Mouse (Mus musculus): ENCODE measurements around the gene Scgb1b30. TPM values are rescaled to one million over a fixed set of nuclear protein-coding genes. Genes with fewer than 3 reads are reported as not detected.

Scgb1b30 gene
- total RNA-seq, 1 experiment from 2014 or later = not detected

Other genes starting within 250 kb of the Scgb1b30 start
- not detected in 2 replicates for gene Scgb2b26, start 150.4 kb upstream of the Scgb1b30 start, total RNA-seq (2021)
- gene Scgb2b27, start 81.5 kb upstream of the Scgb1b30 start, total RNA-seq (2021) = not detected in 2 replicates
- not detected in 2 replicates for gene Scgb1b27, start 73.9 kb upstream of the Scgb1b30 start, total RNA-seq (2021)
- 27.3 and 29.2 TPM in 2 replicates for gene Wtip, start 37.8 kb downstream of the Scgb1b30 start, total RNA-seq (2021)
- gene Uba2, start 74.2 kb downstream of the Scgb1b30 start, total RNA-seq (2021) = 80.4 and 83.4 TPM in 2 replicates
- gene Pdcd2l, start 101.2 kb downstream of the Scgb1b30 start, total RNA-seq (2021) = 19.0 and 22.2 TPM in 2 replicates
- 347 and 396 TPM in 2 replicates for gene Gpi1, start 134.9 kb downstream of the Scgb1b30 start, total RNA-seq (2021)
- gene Gm6096, start 155.6 kb downstream of the Scgb1b30 start, total RNA-seq (2021) = not detected in 2 replicates
- gene 4931406P16Rik, start 218.1 kb downstream of the Scgb1b30 start, total RNA-seq (2021) = 103 and 156 TPM in 2 replicates

Measured in adrenal gland, postnatal 14 days (tissue).